Mouse (Mus musculus) CH12.LX (cell line): Measurements from ENCODE around the gene Ngef. TPM values are rescaled to one million over a fixed set of nuclear protein-coding genes. Genes with fewer than 3 reads are reported as not detected.

Source experiments
- DNase-seq: peaks from one replicate; pipeline ENCODE4 v3.0.0-alpha.2; 2013; ENCODE audit errors: extremely low read depth
- H3K27ac ChIP-seq: 2 replicates; pipeline ENCODE4 v1.5.1; 2012; ENCODE audit warnings: low read depth, mild to moderate bottlenecking, control low read depth, moderate library complexity; ENCODE audit not compliant: insufficient read depth
- H3K27me3 ChIP-seq: replicated peaks from 2 replicates; pipeline ENCODE3; 2012; ENCODE audit warnings: inconsistent platforms
- H3K36me3 ChIP-seq, 2 experiments: replicated peaks in 1 of 2; 2 replicates each; pipeline versions ENCODE3 to v1.6.1; 2012; ENCODE audit warnings: inconsistent platforms in 1 of 2, low read length in 1 of 2, mild to moderate bottlenecking in 1 of 2, mixed read lengths in 1 of 2, moderate library complexity in 1 of 2; ENCODE audit not compliant: control insufficient read depth in 1 of 2, insufficient read depth in 1 of 2
- H3K4me1 ChIP-seq, 2 experiments: 2 replicates each; pipeline ENCODE4 v1.6.1; 2012; ENCODE audit warnings: inconsistent platforms in 1 of 2, moderate library complexity in 1 of 2; ENCODE audit not compliant: insufficient read depth in 2 of 2, control insufficient read depth in 1 of 2
- H3K4me2 ChIP-seq: 2 replicates; pipeline ENCODE4 v1.6.1; 2012; ENCODE audit warnings: low read depth, mild to moderate bottlenecking, control low read depth; ENCODE audit not compliant: poor library complexity, insufficient read depth, severe bottlenecking
- H3K4me3 ChIP-seq, 3 experiments: fragments of 150-350 bp in 1 of 3; sonication (generic) in 1 of 3; replicated peaks in 1 of 3; 2 replicates each; pipeline versions ENCODE3 to v1.5.1; 2011 to 2012; ENCODE audit warnings: low read depth in 2 of 3, low read length in 2 of 3, mild to moderate bottlenecking in 2 of 3, moderate library complexity in 2 of 3, control low read depth in 1 of 3, improper control_type of control experiment in 1 of 3, inconsistent platforms in 1 of 3, mixed read lengths in 1 of 3; ENCODE audit not compliant: poor library complexity in 1 of 3
- H3K79me2 ChIP-seq: replicated peaks from 2 replicates; pipeline ENCODE4 v1.6.1; 2012; ENCODE audit warnings: mild to moderate bottlenecking, moderate library complexity; ENCODE audit not compliant: control insufficient read depth, poor library complexity, insufficient read depth, severe bottlenecking; ENCODE audit errors: extremely low read depth
- H3K9ac ChIP-seq: 2 replicates; pipeline ENCODE4 v1.6.1; 2012; ENCODE audit warnings: low read depth, mild to moderate bottlenecking, control low read depth, moderate library complexity; ENCODE audit not compliant: insufficient read depth
- H3K9me3 ChIP-seq: replicated peaks from 2 replicates; pipeline ENCODE3; 2012; ENCODE audit warnings: low read length, inconsistent platforms, mixed read lengths
- BHLHE40 ChIP-seq: IDR thresholded peaks from 2 replicates; pipeline ENCODE4 v1.6.1; 2011; ENCODE audit warnings: mild to moderate bottlenecking, low read depth, low read length, improper control_type of control experiment
- CHD1 ChIP-seq: IDR thresholded peaks from 2 replicates; pipeline ENCODE4 v1.6.1; 2012; ENCODE audit warnings: low read depth, low read length, improper control_type of control experiment, inconsistent platforms
- CHD2 ChIP-seq: IDR thresholded peaks from 2 replicates; pipeline ENCODE4 v1.6.1; 2011; ENCODE audit warnings: low read length, improper control_type of control experiment
- E2F4 ChIP-seq: IDR thresholded peaks from 2 replicates; pipeline ENCODE4 v1.6.1; 2011; ENCODE audit warnings: low read depth, low read length, improper control_type of control experiment; ENCODE audit not compliant: insufficient replicate concordance
- ELF1 ChIP-seq: IDR thresholded peaks from 2 replicates; pipeline ENCODE4 v1.6.1; 2014; ENCODE audit warnings: low read depth, mild to moderate bottlenecking, inconsistent platforms, low read length, improper control_type of control experiment
- GABPA ChIP-seq: IDR thresholded peaks from 2 replicates; pipeline ENCODE4 v1.6.1; 2012; ENCODE audit warnings: low read depth, low read length, improper control_type of control experiment, inconsistent platforms; ENCODE audit not compliant: insufficient replicate concordance
- HCFC1 ChIP-seq: IDR thresholded peaks from 2 replicates; pipeline ENCODE4 v1.6.1; 2012; ENCODE audit warnings: low read depth, mild to moderate bottlenecking, inconsistent platforms, low read length, improper control_type of control experiment
- IRF4 ChIP-seq: IDR thresholded peaks from 2 replicates; pipeline ENCODE4 v1.6.1; 2014; ENCODE audit warnings: low read depth, mild to moderate bottlenecking, inconsistent platforms, low read length, improper control_type of control experiment
- JUN ChIP-seq: IDR thresholded peaks from 2 replicates; pipeline ENCODE4 v1.6.1; 2011; ENCODE audit warnings: low read depth, mild to moderate bottlenecking, low read length, improper control_type of control experiment, moderate library complexity; ENCODE audit not compliant: insufficient read depth
- KAT2A ChIP-seq: IDR thresholded peaks from 2 replicates; pipeline ENCODE4 v1.6.1; 2012; ENCODE audit warnings: low read length, improper control_type of control experiment, inconsistent platforms; ENCODE audit not compliant: insufficient replicate concordance
- MAFK ChIP-seq: IDR thresholded peaks from 2 replicates; pipeline ENCODE4 v1.6.1; 2011; ENCODE audit warnings: low read length, improper control_type of control experiment; ENCODE audit not compliant: insufficient replicate concordance
- MAX ChIP-seq: IDR thresholded peaks from 2 replicates; pipeline ENCODE4 v1.6.1; 2011; ENCODE audit warnings: low read length, improper control_type of control experiment
- MAZ ChIP-seq: IDR thresholded peaks from 2 replicates; pipeline ENCODE4 v1.6.1; 2012; ENCODE audit warnings: low read depth, mild to moderate bottlenecking, inconsistent platforms, low read length, improper control_type of control experiment, moderate library complexity
- MEF2A ChIP-seq: IDR thresholded peaks from 2 replicates; pipeline ENCODE4 v1.6.1; 2014; ENCODE audit warnings: low read depth, mild to moderate bottlenecking, inconsistent platforms, low read length, improper control_type of control experiment, borderline replicate concordance
- MXI1 ChIP-seq: IDR thresholded peaks from 2 replicates; pipeline ENCODE4 v1.6.1; 2011; ENCODE audit warnings: mild to moderate bottlenecking, low read depth, low read length, improper control_type of control experiment
- MYC ChIP-seq: IDR thresholded peaks from 2 replicates; pipeline ENCODE4 v1.6.1; 2011; ENCODE audit warnings: low read depth, mild to moderate bottlenecking, improper control_type of control experiment, low read length
- NELFE ChIP-seq: IDR thresholded peaks from 2 replicates; pipeline ENCODE4 v1.6.1; 2011; ENCODE audit warnings: low read depth, low read length, improper control_type of control experiment
- POLR2A ChIP-seq: IDR thresholded peaks from 2 replicates; pipeline ENCODE4 v1.6.1; 2011; ENCODE audit warnings: low read depth, mild to moderate bottlenecking, improper control_type of control experiment, low read length
- POLR2AphosphoS2 ChIP-seq: IDR thresholded peaks from 2 replicates; pipeline ENCODE4 v1.6.1; 2011; ENCODE audit warnings: low read depth, low read length, improper control_type of control experiment
- RAD21 ChIP-seq: IDR thresholded peaks from 2 replicates; pipeline ENCODE4 v1.6.1; 2011; ENCODE audit warnings: low read depth, mild to moderate bottlenecking, low read length, improper control_type of control experiment, moderate library complexity
- RCOR1 ChIP-seq: conservative IDR thresholded peaks from 2 replicates; pipeline ENCODE4 v1.6.1; 2012; ENCODE audit warnings: low read depth, mild to moderate bottlenecking, inconsistent platforms, low read length, improper control_type of control experiment
- SIN3A ChIP-seq: IDR thresholded peaks from 2 replicates; pipeline ENCODE4 v1.6.1; 2012; ENCODE audit warnings: low read length, improper control_type of control experiment, inconsistent platforms
- SMC3 ChIP-seq: IDR thresholded peaks from 2 replicates; pipeline ENCODE4 v1.6.1; 2011; ENCODE audit warnings: low read depth, low read length, improper control_type of control experiment
- TBP ChIP-seq: conservative IDR thresholded peaks from 2 replicates; pipeline ENCODE4 v1.6.1; 2011; ENCODE audit warnings: low read depth, low read length, improper control_type of control experiment
- TCF12 ChIP-seq: IDR thresholded peaks from 2 replicates; pipeline ENCODE4 v1.6.1; 2014; ENCODE audit warnings: low read depth, mild to moderate bottlenecking, inconsistent platforms, low read length, improper control_type of control experiment
- UBTF ChIP-seq: IDR thresholded peaks from 2 replicates; pipeline ENCODE4 v1.6.1; 2012; ENCODE audit warnings: low read depth, mild to moderate bottlenecking, inconsistent platforms, low read length, improper control_type of control experiment, moderate library complexity
- USF1 ChIP-seq: IDR thresholded peaks from 2 replicates; pipeline ENCODE4 v1.6.1; 2014; ENCODE audit warnings: low read depth, mild to moderate bottlenecking, inconsistent platforms, low read length, improper control_type of control experiment
- USF2 ChIP-seq: conservative IDR thresholded peaks from 2 replicates; pipeline ENCODE4 v1.6.1; 2011; ENCODE audit warnings: low read depth, low read length, improper control_type of control experiment
- ZKSCAN1 ChIP-seq: IDR thresholded peaks from 2 replicates; pipeline ENCODE4 v1.6.1; 2012; ENCODE audit warnings: low read depth, inconsistent platforms, low read length, improper control_type of control experiment, borderline replicate concordance
- ZNF384 ChIP-seq: IDR thresholded peaks from 2 replicates; pipeline ENCODE4 v1.6.1; 2012; ENCODE audit warnings: low read depth, low read length, improper control_type of control experiment, inconsistent platforms
- dilution Hi-C: fragments of 300-500 bp; cut with MboI; formaldehyde crosslinking; loops from 2 replicates; pipeline ENCODE4 v1.14.3; 2020; ENCODE audit warnings: low sequenced_read_pairs; ENCODE audit not compliant: extremely low pct_unique_long_range_greater_than_20kb, extremely low pct_ligation_motif_present
- in situ Hi-C: fragments of 300-500 bp; cut with MboI; formaldehyde crosslinking; loops from 3 replicates; pipeline ENCODE4 v1.14.3; 2019; ENCODE audit warnings: low sequenced_read_pairs, low pct_ligation_motif_present, low pct_unique_long_range_greater_than_20kb, mixed read lengths
- polyA plus RNA-seq: library from polyadenylated mRNA; unstranded; fragments of >175 nt; gene quantifications from 2 replicates; pipeline ENCODE4 v1.2.1, GENCODE M21; 2012; ENCODE audit warnings: low read depth; ENCODE audit not compliant: insufficient read length
- total RNA-seq, 2 experiments: library from RNA; depleted of rRNA; stranded (reverse); fragments of 300-350 nt in 1 of 2; fragments of >200 nt in 1 of 2; gene quantifications; 2 replicates each; pipeline ENCODE4 v1.2.3; 2012 to 2014

The Ngef gene
- 0.04 TPM in 1 of 2 replicates, not detected in the other for total RNA-seq (2012; rRNA removed)
- not detected in 2 replicates for total RNA-seq (2014; rRNA removed)
- not detected in 2 replicates for polyA plus RNA-seq

GRCm38 (mm10) chr1:87573800-87574215, at the start of gene Ngef:
TSS of gene Ngef (minus strand) at chr1:87573870.
- TF ChIP-seq SMC3: no peak
- no peak for TF ChIP-seq GABPA
- TF ChIP-seq MAFK: no peak
- no peak for TF ChIP-seq MAZ
- no peak for TF ChIP-seq MXI1
- no peak for TF ChIP-seq CHD2
- no peak for TF ChIP-seq ZKSCAN1
- no peak for TF ChIP-seq MAX
- no peak for TF ChIP-seq JUN
- no peak for TF ChIP-seq NELFE
- no peak for TF ChIP-seq USF1
- TF ChIP-seq RAD21: no peak
- no peak for TF ChIP-seq IRF4
- TF ChIP-seq E2F4: no peak
- no peak for TF ChIP-seq CHD1
- no peak for TF ChIP-seq MYC
- DNase-seq: no peak
- dilution Hi-C loops: no loop called here
- H3K4me1 ChIP-seq: no peaks in the 10 kb centered on the region
- H3K27ac ChIP-seq: no peak within 1 kb of the TSS
- H3K27me3 ChIP-seq: peaks cover 2% of the 10 kb centered on the region
- H3K36me3 ChIP-seq: no peaks in the 10 kb centered on the region
- H3K4me3 ChIP-seq: no peak within 1 kb of the TSS
- H3K9me3 ChIP-seq: no peaks in the 10 kb centered on the region
- no peak within 1 kb of the TSS for H3K4me2 ChIP-seq
- in situ Hi-C loops: no loop called here
- H3K9ac ChIP-seq: no peak within 1 kb of the TSS
- no peaks in the 10 kb centered on the region for H3K79me2 ChIP-seq

- Histone ChIP-seq H3K4me1 (peaks cover 22 to 51% of the 10 kb centered on the region in 2 experiments), H3K4me2 (peak overlapping the region; percentile 84), H3K36me3 (peaks cover 4 to 31% of the 10 kb centered on the region in 2 experiments), H3K9me3 (peaks cover 1% of the 10 kb centered on the region), H3K79me2 (peaks cover 55% of the 10 kb centered on the region), H3K27me3 (no peaks in the 10 kb centered on the region), H3K9ac (peak overlapping the region; percentile 59), H3K27ac (peak overlapping the region; percentile 98), H3K4me3 (peak overlapping the region; percentile 87 to 98 (median 94))
- in situ Hi-C loops: no loop called here
- peak; percentile 94 for DNase-seq
- dilution Hi-C loops: no loop called here
- TF ChIP-seq GABPA (no peak), SIN3A (peak; percentile 80), MEF2A (peak; percentile 85), TBP (peak; percentile 59), MYC (peak; percentile 76), ELF1 (no peak; the same call in none of the 2 replicates), KAT2A (no peak), POLR2A (no peak; the same call in 1 of the 2 replicates), CHD2 (peak; percentile 81; the same call in 1 of the 2 replicates), USF2 (no peak), TCF12 (peak; percentile 94), CHD1 (no peak), POLR2AphosphoS2 (no peak), MAX (no peak; the same call in 1 of the 2 replicates), RCOR1 (no peak; the same call in 1 of the 2 replicates), UBTF (no peak; the same call in 1 of the 2 replicates), JUN (no peak), ZNF384 (peak; percentile 88), E2F4 (no peak), ZKSCAN1 (no peak), HCFC1 (0 out of 2 replicates have a peak, but pooled peaks have one; percentile 30), MAFK (peak; percentile 27; the same call in 1 of the 2 replicates), BHLHE40 (peak; percentile 82), USF1 (no peak)
These were observed 48.2 kb upstream of the Ngef start for GRCm38 (mm10) chr1:87621858-87622279.
